Mouse (Mus musculus) limb, embryonic 15.5 days (tissue): ENCODE data around the gene Trpc4ap. TPM values are rescaled to one million over a fixed set of nuclear protein-coding genes. Genes with fewer than 3 reads are reported as not detected.
"Not testable (repeated sequence)": the region's sequence is repeated elsewhere in the genome, so short reads cannot be mapped to it uniquely, and the experiment has no call there.

Experiments used
- ATAC-seq: fragments of 200-750 bp; cut with Nextera tagmentation; 2 replicates; pipeline ENCODE4 v1.8.0; 2017; ENCODE audit warnings: low read depth, moderate TSS enrichment; ENCODE audit not compliant: insufficient number of reproducible peaks, low FRiP score, low TSS enrichment
- H3K27ac ChIP-seq: fragments of 300-500 bp; sonication (generic); 2 replicates; pipeline ENCODE4 v1.5.1; 2015; ENCODE audit warnings: moderate library complexity, mild to moderate bottlenecking, inconsistent platforms
- H3K27me3 ChIP-seq: fragments of 300-500 bp; sonication (generic); 2 replicates; pipeline ENCODE4 v1.6.1; 2015; ENCODE audit warnings: inconsistent platforms
- H3K36me3 ChIP-seq: fragments of 300-500 bp; sonication (generic); 2 replicates; pipeline ENCODE4 v1.6.1; 2015; ENCODE audit warnings: inconsistent platforms
- H3K4me1 ChIP-seq: fragments of 300-500 bp; sonication (generic); 2 replicates; pipeline ENCODE4 v1.6.1; 2015; ENCODE audit warnings: inconsistent platforms
- H3K4me2 ChIP-seq: fragments of 300-500 bp; sonication (generic); 2 replicates; pipeline ENCODE4 v1.6.1; 2015; ENCODE audit warnings: mild to moderate bottlenecking, inconsistent platforms
- H3K4me3 ChIP-seq: fragments of 300-500 bp; sonication (generic); 2 replicates; pipeline ENCODE4 v1.5.1; 2015; ENCODE audit warnings: mild to moderate bottlenecking, inconsistent platforms
- H3K9ac ChIP-seq: fragments of 300-500 bp; sonication (generic); 2 replicates; pipeline ENCODE4 v1.6.1; 2015; ENCODE audit warnings: inconsistent platforms
- H3K9me3 ChIP-seq: fragments of 300-500 bp; sonication (generic); 2 replicates; pipeline ENCODE4 v1.6.1; 2016; ENCODE audit warnings: inconsistent platforms
- WGBS: fragments of 180-500 bp; shearing (Covaris S2); methylation state at CpG from one replicate; pipeline ENCODE4 v1.1.7; 2015; 5-methylcytosine and 5-hydroxymethylcytosine counted together
- polyA plus RNA-seq: library from polyadenylated mRNA; unstranded; fragments of >200 nt; fragmentation: Nextera tagmentation; extraction: Ambion mirVana; gene quantifications from 2 replicates; pipeline ENCODE4 v1.2.1, GENCODE M21; 2015

The Trpc4ap gene
- polyA plus RNA-seq, 1 experiment from 2014 or later, result 141 TPM

- H3K9ac ChIP-seq, result no peak overlapping the region
- no peak overlapping the region for H3K4me2 ChIP-seq
- no peak for ATAC-seq
- peaks cover 62% of the 10 kb centered on the region for H3K36me3 ChIP-seq
- H3K27me3 ChIP-seq, result no peaks in the 10 kb centered on the region
- 84% methylated on average over 12 of the region's 12 CpGs for WGBS
- H3K4me3 ChIP-seq, result no peak overlapping the region
- no peaks in the 10 kb centered on the region for H3K4me1 ChIP-seq
- no peaks in the 10 kb centered on the region for H3K9me3 ChIP-seq
- no peak overlapping the region for H3K27ac ChIP-seq
These were observed 25.2 kb upstream of the Trpc4ap start for GRCm38 (mm10) chr2:155717082-155717990.

- H3K4me3 ChIP-seq, result no peak overlapping the region
- H3K4me1 ChIP-seq, result no peaks in the 10 kb centered on the region
- H3K27ac ChIP-seq, result no peak overlapping the region
- ATAC-seq, result no peak
- H3K9ac ChIP-seq, result no peak overlapping the region
- H3K27me3 ChIP-seq, result no peaks in the 10 kb centered on the region
- 87% methylated on average over 11 of the region's 11 CpGs for WGBS
- peaks cover 61% of the 10 kb centered on the region for H3K36me3 ChIP-seq
- H3K4me2 ChIP-seq, result no peak overlapping the region
- H3K9me3 ChIP-seq, result no peaks in the 10 kb centered on the region
These were observed 18.4 kb upstream of the Trpc4ap start for GRCm38 (mm10) chr2:155710557-155710956.

GRCm38 (mm10) chr2:155707251-155707650, 15.1 kb upstream of the Trpc4ap start:
- Histone ChIP-seq H3K4me2 (no peak overlapping the region), H3K4me3 (no peak overlapping the region), H3K27ac (no peak overlapping the region), H3K27me3 (no peaks in the 10 kb centered on the region), H3K9me3 (no peaks in the 10 kb centered on the region), H3K4me1 (no peaks in the 10 kb centered on the region), H3K9ac (no peak overlapping the region), H3K36me3 (peaks cover 51% of the 10 kb centered on the region)
- ATAC-seq, result no peak; the same call in 1 of the 2 replicates
- WGBS, result 78% methylated on average over 4 of the region's 4 CpGs

GRCm38 (mm10) chr2:155703630-155704029, 11.4 kb upstream of the Trpc4ap start:
- H3K4me3 ChIP-seq, result no peak overlapping the region
- H3K4me2 ChIP-seq, result no peak overlapping the region
- H3K4me1 ChIP-seq, result no peaks in the 10 kb centered on the region
- no peaks in the 10 kb centered on the region for H3K9me3 ChIP-seq
- H3K36me3 ChIP-seq, result peaks cover 37% of the 10 kb centered on the region
- H3K9ac ChIP-seq, result no peak overlapping the region
- no peaks in the 10 kb centered on the region for H3K27me3 ChIP-seq
- WGBS, result 66% methylated on average over 4 of the region's 4 CpGs
- H3K27ac ChIP-seq, result no peak overlapping the region
- no peak for ATAC-seq

- 90% methylated on average over 19 of the region's 19 CpGs for WGBS
- Histone ChIP-seq H3K27ac (no peak overlapping the region), H3K9ac (no peak overlapping the region), H3K9me3 (no peaks in the 10 kb centered on the region), H3K27me3 (no peaks in the 10 kb centered on the region), H3K4me2 (no peak overlapping the region), H3K4me1 (no peaks in the 10 kb centered on the region), H3K36me3 (peaks cover 30% of the 10 kb centered on the region), H3K4me3 (no peak overlapping the region)
- ATAC-seq, result no peak
These were observed 9.3 kb upstream of the Trpc4ap start for GRCm38 (mm10) chr2:155701399-155701919.

GRCm38 (mm10) chr2:155698443-155698842, 6.3 kb upstream of the Trpc4ap start:
- not testable (repeated sequence) for H3K27me3 ChIP-seq, H3K4me1 ChIP-seq, H3K4me3 ChIP-seq, ATAC-seq, H3K27ac ChIP-seq, H3K4me2 ChIP-seq, H3K9ac ChIP-seq, H3K9me3 ChIP-seq
- H3K36me3 ChIP-seq, result peaks cover 13% of the 10 kb centered on the region; the same call in 1 of the 2 replicates
- 91% methylated on average over 6 of the region's 6 CpGs for WGBS

GRCm38 (mm10) chr2:155696851-155697250, 4.7 kb upstream of the Trpc4ap start:
- ATAC-seq, result no peak
- H3K4me3 ChIP-seq, result no peak overlapping the region
- no peaks in the 10 kb centered on the region for H3K4me1 ChIP-seq
- WGBS, result 76% methylated on average over 7 of the region's 7 CpGs
- no peak overlapping the region for H3K4me2 ChIP-seq
- H3K36me3 ChIP-seq, result peaks cover 4% of the 10 kb centered on the region; the same call in 1 of the 2 replicates
- H3K27me3 ChIP-seq, result no peaks in the 10 kb centered on the region
- no peak overlapping the region for H3K9ac ChIP-seq
- H3K27ac ChIP-seq, result no peak overlapping the region
- no peaks in the 10 kb centered on the region for H3K9me3 ChIP-seq

GRCm38 (mm10) chr2:155696091-155696558, 3.9 kb upstream of the Trpc4ap start:
- Histone ChIP-seq H3K9me3 (no peaks in the 10 kb centered on the region), H3K27me3 (no peaks in the 10 kb centered on the region), H3K36me3 (no peaks in the 10 kb centered on the region), H3K27ac (no peak overlapping the region), H3K4me1 (peaks cover 3% of the 10 kb centered on the region; the same call in 1 of the 2 replicates), H3K4me3 (no peak overlapping the region), H3K4me2 (no peak overlapping the region), H3K9ac (no peak overlapping the region)
- ATAC-seq, result no peak
- WGBS, result 20% methylated on average over 7 of the region's 7 CpGs

GRCm38 (mm10) chr2:155695316-155695715, 3.1 kb upstream of the Trpc4ap start:
- H3K4me2 ChIP-seq, result no peak overlapping the region
- H3K4me3 ChIP-seq, result no peak overlapping the region
- H3K27me3 ChIP-seq, result no peaks in the 10 kb centered on the region
- 62% methylated on average over 3 of the region's 3 CpGs for WGBS
- no peak overlapping the region for H3K9ac ChIP-seq
- no peak for ATAC-seq
- peaks cover 11% of the 10 kb centered on the region for H3K4me1 ChIP-seq
- no peaks in the 10 kb centered on the region for H3K36me3 ChIP-seq
- H3K9me3 ChIP-seq, result no peaks in the 10 kb centered on the region
- no peak overlapping the region for H3K27ac ChIP-seq

GRCm38 (mm10) chr2:155694564-155694963, 2.4 kb upstream of the Trpc4ap start:
- WGBS, result 75% methylated on average over 2 of the region's 2 CpGs
- Histone ChIP-seq H3K27me3 (no peaks in the 10 kb centered on the region), H3K36me3 (no peaks in the 10 kb centered on the region), H3K4me2 (no peak overlapping the region), H3K4me3 (no peak overlapping the region), H3K9ac (no peak overlapping the region), H3K27ac (no peak overlapping the region), H3K9me3 (no peaks in the 10 kb centered on the region), H3K4me1 (peaks cover 13% of the 10 kb centered on the region)
- ATAC-seq, result no peak

- WGBS, result 73% methylated on average over 4 of the region's 4 CpGs
- H3K4me2 ChIP-seq, result no peak overlapping the region
- no peak overlapping the region for H3K4me3 ChIP-seq
- no peak overlapping the region for H3K9ac ChIP-seq
- H3K27ac ChIP-seq, result no peak overlapping the region
- no peak for ATAC-seq
- no peaks in the 10 kb centered on the region for H3K27me3 ChIP-seq
- H3K36me3 ChIP-seq, result no peaks in the 10 kb centered on the region
- peaks cover 18% of the 10 kb centered on the region for H3K4me1 ChIP-seq
- no peaks in the 10 kb centered on the region for H3K9me3 ChIP-seq
These were observed 952 bp upstream of the Trpc4ap start for GRCm38 (mm10) chr2:155693136-155693535.

- Histone ChIP-seq H3K27me3 (no peaks in the 10 kb centered on the region), H3K4me3 (peak overlapping the region; percentile 98), H3K27ac (peak overlapping the region; percentile 93), H3K9me3 (no peaks in the 10 kb centered on the region), H3K4me2 (peak overlapping the region; percentile 64), H3K4me1 (peaks cover 18% of the 10 kb centered on the region), H3K9ac (peak overlapping the region; percentile 96), H3K36me3 (peaks cover under 1% of the 10 kb centered on the region; the same call in 1 of the 2 replicates)
- no peak for ATAC-seq
- 2% methylated on average over 8 of the region's 8 CpGs for WGBS
These were observed 855 bp downstream of the Trpc4ap start for GRCm38 (mm10) chr2:155691336-155691722.
